8 mouse cellular contexts compared by ENCODE assay signal in the genomic region with DNA sequence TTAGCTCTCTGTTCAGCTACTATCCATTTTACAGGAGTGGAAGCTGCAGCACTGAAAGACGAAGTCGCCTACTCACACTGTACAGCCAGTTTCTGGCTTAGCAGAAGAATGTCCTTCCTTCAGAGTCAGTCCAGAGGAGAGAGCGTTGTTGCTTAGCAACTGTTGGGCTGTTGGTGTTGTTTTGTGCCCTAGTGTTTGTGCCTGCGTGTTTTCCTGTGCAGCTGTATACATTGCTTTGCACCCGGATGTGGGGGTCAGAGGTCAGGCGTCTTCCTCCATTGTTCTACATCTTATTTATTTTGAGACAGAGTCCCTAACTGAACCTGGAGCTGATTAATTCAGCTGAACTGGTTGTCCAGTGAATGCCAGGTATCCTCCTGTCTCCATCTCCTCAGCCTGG. TPM values are rescaled to one million over a fixed set of nuclear protein-coding genes. Genes with fewer than 3 reads are reported as not detected.
DNase-seq lines count a peak whose midpoint lies in the region; ATAC-seq lines count a peak whose summit lies in the region.

No protein-coding gene starts in this region.

- peaks cover 29% of the 10 kb centered on the region for H3K4me1 ChIP-seq in liver, embryonic 11.5 days (replicated peaks; ENCODE audit: control insufficient read depth, insufficient read depth, low read length)
- peaks cover 19% of the 10 kb centered on the region for H3K4me1 ChIP-seq in embryonic facial prominence, embryonic 13.5 days
- peaks cover 19% of the 10 kb centered on the region for H3K4me1 ChIP-seq in midbrain, embryonic 12.5 days

- peak overlapping the region; percentile 67; the same call in 1 of the 2 replicates for H3K4me3 ChIP-seq in liver, embryonic 11.5 days (ENCODE audit: low read depth, low read length)
- H3K4me3 ChIP-seq in embryonic facial prominence, embryonic 13.5 days, result no peak overlapping the region
- no peak overlapping the region for H3K4me3 ChIP-seq in midbrain, embryonic 12.5 days

- no peaks in the 10 kb centered on the region for H3K27me3 ChIP-seq in liver, embryonic 11.5 days (replicated peaks; ENCODE audit: control insufficient read depth, insufficient read depth, low read length)
- H3K27me3 ChIP-seq in embryonic facial prominence, embryonic 13.5 days, result no peaks in the 10 kb centered on the region
- H3K27me3 ChIP-seq in midbrain, embryonic 12.5 days, result peaks cover 4% of the 10 kb centered on the region; the same call in 1 of the 2 replicates

- H3K4me2 ChIP-seq in liver, embryonic 11.5 days, result peak overlapping the region; percentile 98
- H3K4me2 ChIP-seq in embryonic facial prominence, embryonic 13.5 days, result 0 out of 2 replicates have a peak overlapping the region, but pooled peaks have one; percentile 89
- peak overlapping the region; percentile 93; the same call in 1 of the 2 replicates for H3K4me2 ChIP-seq in midbrain, embryonic 12.5 days (replicated peaks)

- WGBS in liver, embryonic 11.5 days, result 74% methylated on average over 6 of the region's 6 CpGs
- 58% methylated on average over 6 of the region's 6 CpGs for WGBS in embryonic facial prominence, embryonic 13.5 days
- 51% methylated on average over 6 of the region's 6 CpGs for WGBS in midbrain, embryonic 12.5 days

- H3K36me3 ChIP-seq in liver, embryonic 11.5 days (ENCODE audit: control insufficient read depth, insufficient read depth, low read length), result no peaks in the 10 kb centered on the region
- H3K36me3 ChIP-seq in embryonic facial prominence, embryonic 13.5 days, result no peaks in the 10 kb centered on the region
- no peaks in the 10 kb centered on the region; the same call in 1 of the 2 replicates for H3K36me3 ChIP-seq in midbrain, embryonic 12.5 days

- no peak overlapping the region for H3K27ac ChIP-seq in liver, embryonic 11.5 days (ENCODE audit: low read depth, low read length)
- H3K27ac ChIP-seq in embryonic facial prominence, embryonic 13.5 days, result no peak overlapping the region
- H3K27ac ChIP-seq in midbrain, embryonic 12.5 days (replicated peaks), result no peak overlapping the region

- no peak for DNase-seq in liver, embryonic 11.5 days (ENCODE audit: low spot score)
- no peak for DNase-seq in liver
- no peak for DNase-seq in B cell, adult 2 months
- no peak for DNase-seq in Muller cell, postnatal 12 days (ENCODE audit: inconsistent ontology term)
- DNase-seq in layer of hippocampus, postnatal 10 days (ENCODE audit: low spot score in 2 of 2), result no peak

- no peak overlapping the region for H3K9ac ChIP-seq in liver, embryonic 11.5 days (ENCODE audit: low read depth, low read length)
- no peak overlapping the region for H3K9ac ChIP-seq in embryonic facial prominence, embryonic 13.5 days
- no peak overlapping the region for H3K9ac ChIP-seq in midbrain, embryonic 12.5 days (replicated peaks)

- ATAC-seq in liver, embryonic 11.5 days (replicated peaks; ENCODE audit: low FRiP score), result no peak
- ATAC-seq in embryonic facial prominence, embryonic 13.5 days (ENCODE audit: insufficient number of reproducible peaks, insufficient read depth, low FRiP score, low TSS enrichment, low read depth), result no peak
- peak; percentile 32 for ATAC-seq in inflammation-experienced regulatory T-cells, adult 6 months
- no peak for ATAC-seq in midbrain, embryonic 12.5 days (ENCODE audit: low FRiP score, low read depth)

- no peaks in the 10 kb centered on the region for H3K9me3 ChIP-seq in liver, embryonic 11.5 days (ENCODE audit: control insufficient read depth, low read length)
- no peaks in the 10 kb centered on the region for H3K9me3 ChIP-seq in embryonic facial prominence, embryonic 13.5 days
- no peaks in the 10 kb centered on the region for H3K9me3 ChIP-seq in midbrain, embryonic 12.5 days

RNA-seq across cellular contexts. Expression of a gene that starts 18.5 kb away (rescaled TPM):
- polyA plus RNA-seq in liver, embryonic 11.5 days (2014; fragmentation: Nextera tagmentation; extraction: Ambion mirVana), result 32.6 and 35.5 TPM in 2 replicates
- polyA plus RNA-seq in embryonic facial prominence, embryonic 13.5 days (2015; fragmentation: Nextera tagmentation; extraction: Ambion mirVana), result 62.6 and 63.0 TPM in 2 replicates
- 10 to 100 TPM; 61.2 to 75.3 (median 62.6) TPM for polyA plus RNA-seq in inflammation-experienced regulatory T-cells, adult 6 months (2017; shearing (Covaris generic))
- polyA plus RNA-seq in midbrain, embryonic 12.5 days (2016; fragmentation: Nextera tagmentation; extraction: Ambion mirVana), result 56.5 and 60.0 TPM in 2 replicates
- total RNA-seq in layer of hippocampus, postnatal 10 days (2021), result 10 to 100 TPM; 63.7 to 70.6 TPM
